Mouse (Mus musculus): ENCODE data around the gene Scd1.

DNA sequence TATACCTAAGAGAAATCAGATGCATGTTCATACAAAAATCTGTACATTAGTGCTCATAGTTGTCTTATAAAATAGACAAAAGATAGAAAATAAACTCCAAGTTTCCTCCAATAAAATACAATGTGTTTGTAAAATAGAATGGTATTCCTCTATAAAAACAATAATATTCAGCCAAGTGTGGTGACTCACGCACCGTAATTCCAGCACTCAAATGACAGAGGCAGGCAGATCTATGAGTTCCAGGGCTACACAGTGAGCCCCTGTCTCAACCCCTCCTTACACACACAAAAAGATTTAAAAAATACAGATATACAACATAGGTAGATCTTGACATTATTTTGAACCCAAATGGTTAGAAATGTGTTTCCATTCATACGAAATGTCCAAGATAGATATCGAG, 15.8 kb downstream of the Scd1 start:
- TF ChIP-seq USF1 (IDR thresholded peaks at IDR 0.05; ENCODE audit: low read depth, low read length) (no peak), CHD1 (IDR thresholded peaks at IDR 0.05; ENCODE audit: low read depth, low read length) (no peak), CTCF (conservative IDR thresholded peaks at IDR 0.05 in 1 of 2, IDR thresholded peaks at IDR 0.05 in 1 of 2; ENCODE audit: low read depth in 2 of 2, low read length in 2 of 2) (no peak), MXI1 (IDR thresholded peaks at IDR 0.05; ENCODE audit: low read depth, low read length) (no peak), POLR2A (IDR thresholded peaks at IDR 0.05; ENCODE audit: low read depth, low read length) (no peak), TBP (conservative IDR thresholded peaks at IDR 0.05; ENCODE audit: low read depth, low read length) (no peak)
